Mouse (Mus musculus) hindbrain, embryonic 14.5 days (tissue): Measurements from ENCODE around the gene Hs6st3. TPM values are rescaled to one million over a fixed set of nuclear protein-coding genes. Genes with fewer than 3 reads are reported as not detected.
A peak's percentile ranks its signal among the peaks of the same experiment; 100 is the strongest.

Experiments used
- ATAC-seq: fragments of 200-750 bp; cut with Nextera tagmentation; 2 replicates; pipeline ENCODE4 v1.8.0; 2017; ENCODE audit warnings: moderate number of reproducible peaks, mild to moderate bottlenecking, moderate TSS enrichment, moderate library complexity; ENCODE audit not compliant: low FRiP score
- DNase-seq: peaks from one replicate; pipeline ENCODE4 v3.0.0-alpha.2; 2015; ENCODE audit warnings: low spot score
- H3K27ac ChIP-seq: fragments of 300-500 bp; sonication (generic); 2 replicates; pipeline ENCODE4 v1.5.1; 2014; ENCODE audit warnings: mild to moderate bottlenecking, moderate library complexity
- H3K27me3 ChIP-seq: fragments of 300-500 bp; sonication (generic); 2 replicates; pipeline ENCODE4 v1.6.1; 2014; ENCODE audit warnings: mild to moderate bottlenecking, low read length, mixed read lengths; ENCODE audit not compliant: control insufficient read depth, insufficient read depth
- H3K36me3 ChIP-seq: fragments of 300-500 bp; sonication (generic); replicated peaks from 2 replicates; pipeline ENCODE4 v1.6.1; 2014; ENCODE audit not compliant: control insufficient read depth, insufficient read depth
- H3K4me1 ChIP-seq: fragments of 300-500 bp; sonication (generic); replicated peaks from 2 replicates; pipeline ENCODE4 v1.6.1; 2014; ENCODE audit warnings: antibody characterized with exemption, low read length, mixed read lengths; ENCODE audit not compliant: control insufficient read depth, insufficient read depth
- H3K4me2 ChIP-seq: fragments of 300-500 bp; sonication (generic); replicated peaks from 2 replicates; pipeline ENCODE4 v1.6.1; 2014; ENCODE audit warnings: mild to moderate bottlenecking, moderate library complexity
- H3K4me3 ChIP-seq: fragments of 300-500 bp; sonication (generic); replicated peaks from 2 replicates; pipeline ENCODE4 v1.5.1; 2014; ENCODE audit warnings: mild to moderate bottlenecking, low read length
- H3K9ac ChIP-seq: fragments of 300-500 bp; sonication (generic); 2 replicates; pipeline ENCODE4 v1.6.1; 2014
- H3K9me3 ChIP-seq: fragments of 300-500 bp; sonication (generic); 2 replicates; pipeline ENCODE4 v1.6.1; 2016; ENCODE audit warnings: low read length; ENCODE audit not compliant: control insufficient read depth
- WGBS: fragments of 180-500 bp; shearing (Covaris S2); extraction: QIAGEN DNeasy Blood & Tissue Kit; methylation state at CpG from one replicate; pipeline ENCODE4 v1.1.7; 2014; 5-methylcytosine and 5-hydroxymethylcytosine counted together
- polyA plus RNA-seq: library from polyadenylated mRNA; unstranded; fragments of >200 nt; fragmentation: Nextera tagmentation; extraction: Ambion mirVana; gene quantifications from 2 replicates; pipeline ENCODE4 v1.2.1, GENCODE M21; 2014

The Hs6st3 gene
- polyA plus RNA-seq = 4.3 and 4.6 TPM in 2 replicates

GRCm38 (mm10) chr14:119137906-119138785 is at the start of gene Hs6st3:
Hs6st3 (plus strand) TSS chr14:119138341.
- Histone ChIP-seq H3K36me3 (no peaks in the 10 kb centered on the region), H3K9ac (peak within 1 kb of the TSS; percentile 66), H3K27me3 (peaks cover 41% of the 10 kb centered on the region), H3K27ac (peak within 1 kb of the TSS; percentile 33; the same call in 1 of the 2 replicates), H3K4me1 (no peaks in the 10 kb centered on the region; the same call in 1 of the 2 replicates), H3K9me3 (no peaks in the 10 kb centered on the region), H3K4me2 (peak within 1 kb of the TSS; percentile 97), H3K4me3 (peak within 1 kb of the TSS; percentile 79)
- DNase-seq (no peak), ATAC-seq (peak; percentile 72)
- 1% methylated on average over 99 of the region's 100 CpGs for WGBS

GRCm38 (mm10) chr14:119098851-119099569 is 39.1 kb upstream of the Hs6st3 start, which contains the start of gene Uggt2:
Uggt2 (minus strand) TSS chr14:119099430.
- H3K9me3 ChIP-seq = no peaks in the 10 kb centered on the region
- peak within 1 kb of the TSS; percentile 97 for H3K9ac ChIP-seq
- ATAC-seq = peak; percentile 97
- peak; percentile 88 for DNase-seq
- H3K27ac ChIP-seq = peak within 1 kb of the TSS; percentile 94
- under 1% methylated on average over 72 of the region's 72 CpGs for WGBS
- no peaks in the 10 kb centered on the region for H3K27me3 ChIP-seq
- H3K4me2 ChIP-seq = peak within 1 kb of the TSS; percentile 87
- peak within 1 kb of the TSS; percentile 85 for H3K4me3 ChIP-seq
- H3K4me1 ChIP-seq = peaks cover 25% of the 10 kb centered on the region
- no peaks in the 10 kb centered on the region for H3K36me3 ChIP-seq

- peaks cover 25% of the 10 kb centered on the region for H3K4me1 ChIP-seq
- DNase-seq (no peak), ATAC-seq (peak; percentile 87)
- 2% methylated on average over 13 of the region's 13 CpGs for WGBS
- peak overlapping the region; percentile 87 for H3K4me2 ChIP-seq
- peak overlapping the region; percentile 97 for H3K9ac ChIP-seq
- H3K9me3 ChIP-seq = no peaks in the 10 kb centered on the region
- H3K36me3 ChIP-seq = no peaks in the 10 kb centered on the region
- H3K4me3 ChIP-seq = peak overlapping the region; percentile 85
- H3K27me3 ChIP-seq = no peaks in the 10 kb centered on the region
- H3K27ac ChIP-seq = peak overlapping the region; percentile 94
Measured at GRCm38 (mm10) chr14:119099570-119099891, 38.6 kb upstream of the Hs6st3 start.

GRCm38 (mm10) chr14:119107591-119107990 is 30.6 kb upstream of the Hs6st3 start:
- Histone ChIP-seq H3K9ac (no peak overlapping the region), H3K36me3 (no peaks in the 10 kb centered on the region), H3K4me3 (no peak overlapping the region), H3K27me3 (no peaks in the 10 kb centered on the region), H3K4me1 (no peaks in the 10 kb centered on the region), H3K9me3 (no peaks in the 10 kb centered on the region), H3K27ac (no peak overlapping the region), H3K4me2 (no peak overlapping the region)
- no peak for ATAC-seq
- 78% methylated on average over 8 of the region's 8 CpGs for WGBS
- no peak for DNase-seq

- Histone ChIP-seq H3K27ac (no peak overlapping the region), H3K9me3 (no peaks in the 10 kb centered on the region)
- WGBS = 68% methylated on average over 7 of the region's 7 CpGs
Measured at GRCm38 (mm10) chr14:119108776-119109301, 29.3 kb upstream of the Hs6st3 start.

GRCm38 (mm10) chr14:119109776-119110218 is 28.3 kb upstream of the Hs6st3 start:
- Histone ChIP-seq H3K27ac (no peak overlapping the region), H3K4me2 (no peak overlapping the region), H3K27me3 (no peaks in the 10 kb centered on the region), H3K4me1 (no peaks in the 10 kb centered on the region), H3K9ac (no peak overlapping the region), H3K36me3 (no peaks in the 10 kb centered on the region), H3K4me3 (no peak overlapping the region), H3K9me3 (no peaks in the 10 kb centered on the region)
- no peak for ATAC-seq
- WGBS = 80% methylated on average over 3 of the region's 3 CpGs
- no peak for DNase-seq

More at GRCm38 (mm10) chr14:119108776-119109301, 29.3 kb upstream of the Hs6st3 start:
- Histone ChIP-seq H3K36me3 (no peaks in the 10 kb centered on the region), H3K27me3 (no peaks in the 10 kb centered on the region), H3K4me2 (no peak overlapping the region), H3K4me1 (no peaks in the 10 kb centered on the region), H3K4me3 (no peak overlapping the region), H3K9ac (no peak overlapping the region)
- no peak for ATAC-seq
- no peak for DNase-seq

- Histone ChIP-seq H3K27ac (no peak overlapping the region), H3K4me3 (no peak overlapping the region), H3K36me3 (no peaks in the 10 kb centered on the region), H3K4me1 (no peaks in the 10 kb centered on the region), H3K27me3 (no peaks in the 10 kb centered on the region), H3K4me2 (no peak overlapping the region), H3K9ac (no peak overlapping the region), H3K9me3 (no peaks in the 10 kb centered on the region)
- DNase-seq (no peak), ATAC-seq (no peak)
- WGBS = 80% methylated on average over 6 of the region's 6 CpGs
Measured at GRCm38 (mm10) chr14:119112558-119112957, 25.6 kb upstream of the Hs6st3 start.

- peak overlapping the region; percentile 1; the same call in 1 of the 2 replicates for H3K27ac ChIP-seq
- peak overlapping the region; percentile 48 for H3K4me2 ChIP-seq
- H3K4me3 ChIP-seq = peak overlapping the region; percentile 20
- ATAC-seq (peak; percentile 69), DNase-seq (peak; percentile 40)
- peaks cover 15% of the 10 kb centered on the region; the same call in 1 of the 2 replicates for H3K4me1 ChIP-seq
- H3K36me3 ChIP-seq = no peaks in the 10 kb centered on the region
- peak overlapping the region; percentile 25; the same call in 1 of the 2 replicates for H3K9ac ChIP-seq
- H3K9me3 ChIP-seq = no peaks in the 10 kb centered on the region
- H3K27me3 ChIP-seq = no peaks in the 10 kb centered on the region
- 4% methylated on average over 12 of the region's 12 CpGs for WGBS
Measured at GRCm38 (mm10) chr14:119123582-119123981, 14.6 kb upstream of the Hs6st3 start.

GRCm38 (mm10) chr14:119124061-119124460 is 14.1 kb upstream of the Hs6st3 start:
- H3K4me2 ChIP-seq = peak overlapping the region; percentile 48
- H3K9ac ChIP-seq = peak overlapping the region; percentile 25; the same call in 1 of the 2 replicates
- H3K27ac ChIP-seq = no peak overlapping the region
- DNase-seq (peak; percentile 69), ATAC-seq (peak; percentile 82)
- no peaks in the 10 kb centered on the region for H3K9me3 ChIP-seq
- H3K4me3 ChIP-seq = peak overlapping the region; percentile 20
- H3K36me3 ChIP-seq = no peaks in the 10 kb centered on the region
- WGBS = 17% methylated on average over 3 of the region's 3 CpGs
- no peaks in the 10 kb centered on the region for H3K27me3 ChIP-seq
- H3K4me1 ChIP-seq = peaks cover 15% of the 10 kb centered on the region; the same call in 1 of the 2 replicates
